Mouse (Mus musculus) lung, postnatal 4 days (tissue): ENCODE data around the gene Krt2.
A peak's percentile ranks its signal among the peaks of the same experiment; 100 is the strongest.

Experiments used
- DNase-seq, 2 experiments: peaks; one replicate each; pipeline ENCODE4 v3.0.0; 2021

Krt2 gene

GRCm38 (mm10) chr15:101817875-101818274 is at the start of gene Krt2:
Gene Krt2 (minus strand): TSS chr15:101818169.
- no peak for DNase-seq

- DNase-seq = no peak
Measured at GRCm38 (mm10) chr15:101866754-101867153, 48.8 kb upstream of the Krt2 start.

- DNase-seq = peak in 1 of 2 experiments; percentile 12
Measured at GRCm38 (mm10) chr15:101860421-101861130, 42.6 kb upstream of the Krt2 start.

GRCm38 (mm10) chr15:101859735-101860170 is 41.8 kb upstream of the Krt2 start:
- DNase-seq = peak; percentile 40 to 55

DNA sequence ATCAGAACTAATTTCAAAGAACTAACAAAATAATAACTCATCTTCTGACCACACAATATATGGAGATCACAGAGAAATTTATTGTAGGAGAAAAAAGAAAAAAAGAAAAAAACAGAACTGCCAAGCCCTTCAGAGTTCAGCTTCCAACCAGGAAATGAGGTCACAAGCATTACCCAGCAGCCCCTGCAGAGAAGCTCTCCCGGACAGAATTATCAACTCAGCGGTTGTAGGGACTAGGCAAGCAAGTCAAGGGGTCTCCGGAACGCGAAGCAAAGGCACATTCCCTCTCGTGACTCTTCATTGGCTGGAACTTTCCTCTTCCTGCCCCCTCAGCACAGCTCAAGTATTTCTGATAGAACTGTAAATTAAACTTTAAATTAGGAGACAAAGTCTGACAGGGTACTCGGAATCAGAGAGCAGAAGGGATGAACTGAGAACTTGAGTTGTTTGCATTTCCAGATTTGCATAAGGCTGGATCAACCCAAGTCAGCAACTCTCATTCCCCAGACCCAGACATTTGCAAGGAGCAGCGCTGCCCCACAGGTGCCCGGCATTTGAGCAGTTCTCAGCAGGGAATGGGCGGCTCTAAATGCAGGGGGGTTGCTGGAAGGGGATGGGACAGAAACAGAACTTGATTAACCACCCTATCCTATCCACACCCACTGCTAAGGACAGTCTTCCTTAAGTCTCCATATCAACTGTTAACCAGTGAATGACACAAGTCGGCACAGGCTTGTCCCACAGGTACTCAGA is 40.9 kb upstream of the Krt2 start:
- DNase-seq = no peak

DNA sequence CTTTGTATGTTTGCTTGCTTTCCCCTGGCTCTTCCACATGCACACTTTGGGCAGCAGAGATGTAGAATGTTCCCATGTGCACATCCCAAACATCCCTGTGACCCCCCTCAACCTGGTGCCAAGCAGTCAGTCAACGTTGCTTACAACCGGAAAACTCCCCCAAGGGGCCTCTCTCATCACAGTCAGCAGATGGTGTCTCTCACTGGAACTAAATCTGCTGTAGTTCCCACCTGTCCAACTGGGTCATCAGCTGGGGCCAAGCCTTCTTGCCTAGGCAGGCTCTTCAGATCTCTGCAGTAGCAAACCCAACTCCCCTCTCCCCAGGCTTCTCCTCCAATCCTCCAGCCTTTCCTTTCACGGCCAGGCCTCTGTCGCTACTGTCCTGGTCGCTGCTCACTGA is 38.7 kb upstream of the Krt2 start:
- no peak for DNase-seq

DNA sequence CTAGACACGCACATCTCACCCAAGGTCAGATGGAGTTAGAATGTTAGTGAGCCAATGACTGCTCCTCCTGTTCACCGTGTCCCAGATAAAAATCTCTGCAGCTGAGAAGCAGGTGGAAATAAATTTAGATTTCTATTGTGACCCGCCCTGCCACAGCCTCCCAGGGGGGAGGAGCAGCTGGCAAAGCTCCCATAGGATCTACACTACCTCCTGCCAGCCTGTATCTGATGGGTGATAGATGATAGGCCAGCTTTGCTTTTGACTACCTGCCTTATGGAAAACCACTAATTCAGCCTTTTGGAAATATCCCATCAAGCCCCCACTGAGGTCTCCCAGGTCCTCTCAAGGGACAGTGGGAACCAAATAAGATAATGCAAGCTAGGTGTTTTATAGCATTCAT is 37.8 kb upstream of the Krt2 start:
- DNase-seq = no peak

- no peak for DNase-seq
Measured at GRCm38 (mm10) chr15:101854294-101854693, 36.3 kb upstream of the Krt2 start.

GRCm38 (mm10) chr15:101852571-101852970 is 34.6 kb upstream of the Krt2 start:
- DNase-seq = no peak

GRCm38 (mm10) chr15:101850694-101851093 is 32.7 kb upstream of the Krt2 start, which contains the start of gene Krt1:
Gene Krt1 (minus strand): TSS chr15:101850794.
- no peak for DNase-seq

GRCm38 (mm10) chr15:101845971-101846403 is 28.0 kb upstream of the Krt2 start:
- peak; percentile 44 to 48 for DNase-seq

- no peak for DNase-seq
Measured at GRCm38 (mm10) chr15:101843192-101843591, 25.2 kb upstream of the Krt2 start.

DNA sequence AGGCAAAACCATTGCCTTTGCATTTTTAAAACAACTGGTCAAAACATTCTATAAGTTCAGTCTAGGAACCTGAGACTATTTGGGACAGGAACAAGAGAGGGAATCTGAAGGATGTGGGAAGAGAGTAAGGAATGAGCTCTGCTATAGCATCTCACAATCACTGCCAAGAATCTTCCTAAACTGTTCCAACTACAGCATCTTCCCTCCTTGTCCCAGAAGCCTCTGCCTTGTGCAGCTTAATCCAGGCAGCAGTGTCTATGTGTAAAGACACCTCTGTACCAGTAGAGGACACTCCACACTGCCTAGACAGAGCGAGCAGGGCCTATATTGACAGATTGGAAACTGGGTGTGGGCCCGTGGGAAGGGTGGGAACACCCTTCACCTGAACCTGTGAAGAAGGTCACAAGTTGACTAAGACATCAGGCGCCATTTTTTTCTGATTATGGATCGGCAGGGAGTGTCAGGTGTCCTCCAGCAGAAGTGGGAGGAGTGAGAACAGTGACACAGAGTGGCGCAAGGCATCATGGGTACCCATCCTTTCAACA is 16.9 kb upstream of the Krt2 start:
- DNase-seq = no peak

GRCm38 (mm10) chr15:101833131-101833530 is 15.2 kb upstream of the Krt2 start:
- no peak for DNase-seq

- DNase-seq = no peak
Measured at GRCm38 (mm10) chr15:101829441-101829840, 11.5 kb upstream of the Krt2 start.

DNA sequence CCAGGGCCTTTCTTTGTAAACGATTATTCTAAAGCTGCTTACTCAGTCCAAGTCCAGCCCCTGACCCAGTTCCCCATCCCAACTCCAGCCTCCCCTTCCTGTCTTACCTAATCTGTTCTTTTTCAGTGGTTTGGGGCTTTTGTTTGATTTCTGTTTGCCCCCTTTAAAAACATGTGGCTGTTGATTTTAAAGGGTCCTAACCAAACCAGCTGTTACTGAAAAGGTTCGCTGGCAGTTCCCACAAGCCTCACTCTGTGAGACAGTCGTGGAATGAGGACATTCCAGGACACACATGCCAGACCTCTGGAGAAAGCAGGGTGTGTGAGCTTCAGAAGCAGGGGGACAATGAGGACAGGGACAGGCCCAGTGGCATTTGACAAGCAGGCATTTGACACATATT is 3.8 kb upstream of the Krt2 start:
- DNase-seq = no peak

DNA sequence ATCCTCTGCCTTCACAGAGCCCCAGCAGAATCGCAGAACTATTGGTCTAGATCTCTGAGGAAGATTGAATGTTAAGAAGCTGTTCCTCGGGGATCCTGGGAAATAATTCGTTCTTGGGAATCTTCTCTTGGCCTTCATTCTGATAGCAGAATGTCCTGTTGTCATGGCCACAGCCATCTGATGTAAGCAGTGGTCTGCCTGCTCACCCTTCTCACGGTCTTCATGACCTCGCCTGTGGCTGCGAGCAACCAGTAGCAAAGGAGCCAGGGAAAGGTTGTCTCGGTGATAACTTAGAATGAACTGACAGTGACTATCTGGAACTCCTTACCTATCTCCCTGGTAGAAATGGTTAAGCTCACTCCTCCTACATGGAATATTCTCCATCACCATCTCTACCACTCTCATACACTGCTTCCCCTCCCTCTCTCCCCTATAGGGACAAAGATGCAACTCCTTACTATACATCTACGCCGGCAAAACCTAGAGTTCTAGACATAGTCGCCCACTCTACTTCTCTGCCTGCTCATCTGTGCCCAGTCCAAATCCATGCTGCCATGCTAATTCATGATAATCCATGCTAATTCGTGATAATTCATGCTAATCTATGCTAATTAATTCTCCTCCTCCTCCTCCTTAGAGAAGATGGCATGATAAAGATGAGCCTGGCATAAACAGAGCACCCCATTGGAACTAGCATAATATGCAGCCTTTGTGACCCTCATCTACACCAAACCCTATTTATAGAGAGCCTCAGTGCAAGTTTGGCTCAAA is 14.7 kb downstream of the Krt2 start:
- DNase-seq = no peak

- no peak for DNase-seq
Measured at GRCm38 (mm10) chr15:101802296-101802835, 15.6 kb downstream of the Krt2 start, which contains the start of gene Krt73. Gene Krt73 (minus strand): TSS chr15:101802346.

DNA sequence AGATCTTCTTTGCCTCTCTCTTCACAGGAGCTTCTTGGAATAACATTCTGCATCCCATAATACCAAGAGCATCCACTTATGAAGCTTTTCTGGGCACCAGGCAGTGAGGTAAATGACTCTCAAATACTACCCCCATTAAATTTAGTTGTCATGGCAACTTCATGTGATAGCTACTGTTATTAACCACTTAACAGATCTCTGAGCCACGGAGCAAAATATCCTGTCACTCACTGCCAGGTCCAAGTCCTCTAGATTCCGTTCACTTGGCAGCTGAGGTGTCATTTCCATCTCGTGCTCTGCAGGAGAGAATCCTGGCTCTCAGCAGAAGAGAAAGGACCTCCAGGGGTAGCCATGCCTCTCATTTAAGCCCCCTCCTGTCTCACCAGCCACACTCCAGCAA is 27.1 kb downstream of the Krt2 start:
- DNase-seq = no peak

- no peak for DNase-seq
Measured at GRCm38 (mm10) chr15:101786360-101786759, 31.6 kb downstream of the Krt2 start, which contains the start of gene Krt72. Gene Krt72 (minus strand): TSS chr15:101786460.

GRCm38 (mm10) chr15:101773420-101773819 is 44.5 kb downstream of the Krt2 start:
- DNase-seq = no peak

- DNase-seq = peak; percentile 78 to 86
Measured at GRCm38 (mm10) chr15:101772711-101773081, 45.3 kb downstream of the Krt2 start.
